Mouse (Mus musculus) midbrain, embryonic 11.5 days (tissue): ENCODE results near the gene 9430015G10Rik. TPM values are rescaled to one million over a fixed set of nuclear protein-coding genes. Genes with fewer than 3 reads are reported as not detected.

Experiments
- polyA plus RNA-seq: library from polyadenylated mRNA; unstranded; fragments of >200 nt; fragmentation: Nextera tagmentation; extraction: Ambion mirVana; gene quantifications from 2 replicates; pipeline ENCODE4 v1.2.1, GENCODE M21; 2014

9430015G10Rik gene
- polyA plus RNA-seq, 1 experiment from 2014 or later: 55.7 TPM

Other genes with a start within 250 kb of the 9430015G10Rik start
- gene Tas1r3, start 246.6 kb upstream of the 9430015G10Rik start, polyA plus RNA-seq: 0.34 and 0.59 TPM in 2 replicates
- gene Cptp, start 240.5 kb upstream of the 9430015G10Rik start, polyA plus RNA-seq: 24.7 and 24.8 TPM in 2 replicates
- gene Ints11, start 240.4 kb upstream of the 9430015G10Rik start, polyA plus RNA-seq: 102 and 103 TPM in 2 replicates
- 37.2 and 39.4 TPM in 2 replicates for gene Pusl1, start 218.2 kb upstream of the 9430015G10Rik start, polyA plus RNA-seq
- 25.6 and 27.5 TPM in 2 replicates for gene Acap3, start 218.2 kb upstream of the 9430015G10Rik start, polyA plus RNA-seq
- gene Ube2j2, start 166.2 kb upstream of the 9430015G10Rik start, polyA plus RNA-seq: 148 and 158 TPM in 2 replicates
- 19.8 and 20.4 TPM in 2 replicates for gene C1qtnf12, start 147.7 kb upstream of the 9430015G10Rik start, polyA plus RNA-seq
- gene B3galt6, start 117.3 kb upstream of the 9430015G10Rik start, polyA plus RNA-seq: 17.2 and 18.8 TPM in 2 replicates
- gene Sdf4, start 117.1 kb upstream of the 9430015G10Rik start, polyA plus RNA-seq: 130 and 136 TPM in 2 replicates
- 0.41 and 1.1 TPM in 2 replicates for gene Tnfrsf4, start 96.1 kb upstream of the 9430015G10Rik start, polyA plus RNA-seq
- gene Tnfrsf18, start 83.8 kb upstream of the 9430015G10Rik start, polyA plus RNA-seq: 0.58 and 0.87 TPM in 2 replicates
- 0.15 TPM in 1 of 2 replicates, not detected in the other for gene Ttll10, start 50.6 kb upstream of the 9430015G10Rik start, polyA plus RNA-seq
- 0.54 and 0.75 TPM in 2 replicates for gene Rnf223, start 20.5 kb downstream of the 9430015G10Rik start, polyA plus RNA-seq
- gene Agrn, start 87.5 kb downstream of the 9430015G10Rik start, polyA plus RNA-seq: 62.2 and 68.2 TPM in 2 replicates
- 0.25 and 0.30 TPM in 2 replicates for gene Isg15, start 90.8 kb downstream of the 9430015G10Rik start, polyA plus RNA-seq
- gene AW011738, start 93.3 kb downstream of the 9430015G10Rik start, polyA plus RNA-seq: 2.4 TPM in 2 replicates
- 0.81 and 1.2 TPM in 2 replicates for gene Perm1, start 105.9 kb downstream of the 9430015G10Rik start, polyA plus RNA-seq
- gene Plekhn1, start 124.9 kb downstream of the 9430015G10Rik start, polyA plus RNA-seq: 15.6 and 18.1 TPM in 2 replicates
- 74.3 and 81.9 TPM in 2 replicates for gene Noc2l, start 126.0 kb downstream of the 9430015G10Rik start, polyA plus RNA-seq
- gene Samd11, start 145.7 kb downstream of the 9430015G10Rik start, polyA plus RNA-seq: 2.6 TPM in 2 replicates
- not detected in 2 replicates for gene Vmn2r-ps159, start 221.1 kb downstream of the 9430015G10Rik start, polyA plus RNA-seq